ENCODE assay signal across 8 mouse cellular contexts in the genomic region with DNA sequence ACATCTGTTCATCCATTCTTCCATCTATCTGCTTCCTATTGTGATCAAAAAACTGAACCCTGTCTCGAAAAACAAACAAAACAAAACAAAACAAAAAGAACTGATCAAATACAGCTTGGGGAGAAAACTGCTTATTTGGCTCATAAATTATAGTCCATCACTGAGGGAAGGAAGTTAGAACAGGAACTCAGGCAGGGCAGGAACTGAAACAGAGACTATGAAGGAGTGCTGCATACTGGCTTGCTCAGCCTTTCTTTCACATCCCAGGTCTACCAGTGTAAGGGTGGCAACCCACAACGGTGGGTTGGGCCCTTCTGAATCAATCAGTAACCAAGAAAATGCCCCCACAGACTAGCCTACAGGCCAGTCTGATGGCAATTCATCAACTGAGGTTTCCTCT. TPM values are rescaled to one million over a fixed set of nuclear protein-coding genes. Genes with fewer than 3 reads are reported as not detected.
A peak's percentile ranks its signal among the peaks of the same experiment; 100 is the strongest.
DNase-seq lines count a peak whose midpoint lies in the region; ATAC-seq and TF ChIP-seq lines count a peak whose summit lies in the region.

No protein-coding gene starts in this region.

- 70% methylated on average over 2 of the region's 2 CpGs for WGBS in heart, adult 2 months
- 87% methylated on average over 2 of the region's 2 CpGs for WGBS in hindbrain, embryonic 10.5 days
- 54% methylated on average over 2 of the region's 2 CpGs for WGBS in liver, postnatal 0 days (ENCODE audit: insufficient replicate concordance)

- peak overlapping the region; percentile 75 for H3K4me2 ChIP-seq in liver, postnatal 0 days (ENCODE audit: low read depth, low read length)

- no peak for TF ChIP-seq CTCF in heart, adult 2 months (IDR thresholded peaks at IDR 0.05)
- TF ChIP-seq CTCF in ES-Bruce4 (IDR thresholded peaks at IDR 0.05; ENCODE audit: low read depth, low read length): no peak
- no peak for TF ChIP-seq CTCF in liver, postnatal 0 days (IDR thresholded peaks at IDR 0.05; ENCODE audit: low read depth)

- TF ChIP-seq EP300 in heart, adult 2 months (IDR thresholded peaks at IDR 0.05; ENCODE audit: insufficient read depth, low read depth, low read length): no peak
- no peak for TF ChIP-seq EP300 in ES-Bruce4 (IDR thresholded peaks at IDR 0.05; ENCODE audit: insufficient read depth, low read depth, low read length)
- TF ChIP-seq EP300 in liver, postnatal 0 days (IDR thresholded peaks at IDR 0.05; ENCODE audit: low read depth): no peak

- H3K36me3 ChIP-seq in heart, adult 2 months (ENCODE audit: control insufficient read depth, insufficient read depth, low read length): no peaks in the 10 kb centered on the region
- H3K36me3 ChIP-seq in ES-Bruce4 (ENCODE audit: control insufficient read depth, insufficient read depth, low read length, poor library complexity, severe bottlenecking): no peaks in the 10 kb centered on the region
- H3K36me3 ChIP-seq in hindbrain, embryonic 10.5 days: peaks cover 24% of the 10 kb centered on the region
- peaks cover 4% of the 10 kb centered on the region; the same call in 1 of the 2 replicates for H3K36me3 ChIP-seq in liver, postnatal 0 days (replicated peaks; ENCODE audit: insufficient read depth, low read length)

- peak overlapping the region; percentile 87 for H3K27ac ChIP-seq in heart, adult 2 months
- 0 out of 2 replicates have a peak overlapping the region, but pooled peaks have one; percentile 19 for H3K27ac ChIP-seq in ES-Bruce4 (ENCODE audit: insufficient read depth, low read length)
- H3K27ac ChIP-seq in hindbrain, embryonic 10.5 days: peak overlapping the region; percentile 91
- peak overlapping the region; percentile 78 for H3K27ac ChIP-seq in liver, postnatal 0 days (ENCODE audit: low read depth)

- peak overlapping the region; percentile 89 for H3K4me3 ChIP-seq in heart, adult 2 months
- H3K4me3 ChIP-seq in ES-Bruce4 (ENCODE audit: low read depth, low read length): no peak overlapping the region
- peak overlapping the region; percentile 76 for H3K4me3 ChIP-seq in hindbrain, embryonic 10.5 days
- peak overlapping the region; percentile 80 for H3K4me3 ChIP-seq in liver, postnatal 0 days (ENCODE audit: low read depth, low read length)

- intact Hi-C loops in heart, adult 2 months (cut with DNase I): loop anchor here (5.0 kb wide), 2 partner anchors 81 to 111 kb away; a partner anchor contains a TSS
- intact Hi-C loops in heart, postnatal 14 days (cut with DNase I): no loop called here

- H3K79me2 ChIP-seq in heart, adult 2 months (replicated peaks; ENCODE audit: control insufficient read depth, insufficient read depth, low read length): 0 out of 2 replicates have a peak, but pooled peaks cover 2% of the 10 kb centered on the region

- peaks cover 2% of the 10 kb centered on the region for H3K4me1 ChIP-seq in heart, adult 2 months (ENCODE audit: control insufficient read depth, insufficient read depth, low read length)
- H3K4me1 ChIP-seq in ES-Bruce4 (ENCODE audit: control insufficient read depth, insufficient read depth, low read length): peaks cover 6% of the 10 kb centered on the region
- peaks cover 20% of the 10 kb centered on the region for H3K4me1 ChIP-seq in hindbrain, embryonic 10.5 days (replicated peaks)
- H3K4me1 ChIP-seq in liver, postnatal 0 days (ENCODE audit: insufficient read depth): peaks cover 15% of the 10 kb centered on the region

- H3K9ac ChIP-seq in heart, adult 2 months (ENCODE audit: low read depth, low read length): peak overlapping the region; percentile 78
- H3K9ac ChIP-seq in ES-Bruce4 (ENCODE audit: low read depth, poor library complexity, severe bottlenecking): peak overlapping the region; percentile 85; the same call in 1 of the 2 replicates
- H3K9ac ChIP-seq in liver, postnatal 0 days (replicated peaks): peak overlapping the region; percentile 80

- ATAC-seq in liver, postnatal 0 days: no peak
- ATAC-seq in inflammation-experienced regulatory T-cells, adult 6 months: no peak

- no peaks in the 10 kb centered on the region for H3K27me3 ChIP-seq in heart, adult 2 months (ENCODE audit: control insufficient read depth, insufficient read depth, low read length)
- H3K27me3 ChIP-seq in ES-Bruce4 (ENCODE audit: control insufficient read depth, insufficient read depth, low read length, poor library complexity, severe bottlenecking): no peaks in the 10 kb centered on the region
- no peaks in the 10 kb centered on the region for H3K27me3 ChIP-seq in hindbrain, embryonic 10.5 days (ENCODE audit: insufficient read depth, poor library complexity, severe bottlenecking)
- no peaks in the 10 kb centered on the region for H3K27me3 ChIP-seq in liver, postnatal 0 days (ENCODE audit: insufficient read depth, low read length)

- no peak for DNase-seq in heart, adult 2 months
- no peak for DNase-seq in heart, postnatal 14 days
- no peak for DNase-seq in hindbrain, embryonic 10.5 days (ENCODE audit: low spot score)
- DNase-seq in liver, postnatal 0 days: no peak
- DNase-seq in urinary bladder, postnatal 14 days (ENCODE audit: low spot score): no peak
- DNase-seq in gastrocnemius, adult 8-10 months (ENCODE audit: low spot score in 2 of 2): no peak

- TF ChIP-seq POLR2A in heart, adult 2 months (IDR thresholded peaks at IDR 0.05; ENCODE audit: insufficient read depth, low read depth, low read length): no peak
- no peak for TF ChIP-seq POLR2A in ES-Bruce4 (IDR thresholded peaks at IDR 0.05; ENCODE audit: insufficient read depth, low read length)

- H3K9me3 ChIP-seq in ES-Bruce4 (replicated peaks; ENCODE audit: control insufficient read depth, insufficient read depth, low read length, poor library complexity, severe bottlenecking): no peaks in the 10 kb centered on the region
- no peaks in the 10 kb centered on the region for H3K9me3 ChIP-seq in hindbrain, embryonic 10.5 days
- H3K9me3 ChIP-seq in liver, postnatal 0 days (ENCODE audit: low read length): no peaks in the 10 kb centered on the region

RNA-seq across cellular contexts. Expression of a gene that starts 0.3 kb away (rescaled TPM):
- 10 to 100 TPM; 26.9 to 32.9 TPM for total RNA-seq in heart, adult 2 months (2021)
- polyA plus RNA-seq in heart, adult 2 months (2012; rRNA removed): 33.9 and 41.1 TPM in 2 replicates
- total RNA-seq in heart, postnatal 14 days (2021): 10 to 100 TPM; 46.5 to 47.0 TPM
- polyA plus RNA-seq in ES-Bruce4 (2011; ENCODE audit: insufficient read depth, insufficient read length, low read depth, missing spikeins): 162 and 185 TPM in 2 replicates
- polyA plus RNA-seq in hindbrain, embryonic 10.5 days (2016; fragmentation: Nextera tagmentation; extraction: Ambion mirVana): 205 and 210 TPM in 2 replicates
- 24.8 and 29.0 TPM in 2 replicates for polyA plus RNA-seq in liver, postnatal 0 days (2015; fragmentation: Nextera tagmentation; extraction: Ambion mirVana)
- 10 to 100 TPM; 16.6 to 19.3 (median 17.9) TPM for total RNA-seq in gastrocnemius, adult 8-10 months (2022)
- 1 to 10 TPM; 2.3 to 5.5 (median 4.5) TPM for polyA plus RNA-seq in inflammation-experienced regulatory T-cells, adult 6 months (2017; shearing (Covaris generic))

Comparison
In these comparisons a context has a peak if more than half of its experiments do, and no peak if none do; other contexts are left out.
1. H3K27ac ChIP-seq: peak in every context shown above with its lines; median percentile 91 in hindbrain, embryonic 10.5 days; 87 in heart, adult 2 months; 78 in liver, postnatal 0 days; 19 in ES-Bruce4.